Mouse (Mus musculus): Measurements from ENCODE around the gene Egfl6.
"Not testable (repeated sequence)": the region's sequence is repeated elsewhere in the genome, so short reads cannot be mapped to it uniquely, and the experiment has no call there.

Gene Egfl6

DNA sequence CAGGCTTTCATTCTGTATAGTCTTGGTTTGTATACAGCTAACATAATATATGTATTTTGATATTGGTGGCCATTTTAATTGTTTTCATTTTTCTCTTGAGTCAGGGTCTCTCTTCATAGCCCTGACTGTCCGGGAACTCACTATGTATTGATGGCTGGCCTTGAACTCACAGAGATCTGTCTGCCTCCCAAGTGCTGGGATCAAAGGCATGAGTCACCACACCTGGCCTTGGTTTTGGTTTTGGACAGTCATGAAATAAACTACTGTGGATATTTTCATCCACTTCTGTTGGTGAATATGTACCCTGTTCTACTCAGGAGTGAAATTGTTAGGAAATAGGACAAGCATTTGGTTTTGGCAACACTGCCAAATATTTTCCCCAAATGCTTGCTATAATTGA, 68.9 kb downstream of the Egfl6 start:
- DNase-seq (ENCODE audit: low read depth, low spot score) = no peak

DNA sequence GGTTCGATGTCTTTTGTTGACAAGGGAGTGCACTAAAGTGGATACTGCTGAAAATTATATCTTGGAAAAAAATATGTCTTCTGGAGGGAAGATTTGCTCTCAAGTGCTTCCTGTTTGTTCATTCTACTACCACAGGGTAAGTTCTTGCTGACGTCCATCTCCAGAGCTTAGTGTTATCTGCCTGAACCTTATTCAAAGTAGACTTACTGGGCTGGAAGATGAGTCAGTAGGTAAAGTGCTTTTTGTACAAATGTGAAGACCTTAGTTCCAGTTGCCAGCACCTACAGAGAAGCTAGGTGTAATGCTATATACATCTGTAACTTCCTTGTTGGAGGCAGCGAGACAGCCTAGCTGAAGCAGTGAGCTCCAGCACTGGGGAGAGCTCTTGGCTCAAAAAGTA, 69.6 kb downstream of the Egfl6 start:
- DNase-seq (ENCODE audit: low read depth, low spot score) = no peak

DNA sequence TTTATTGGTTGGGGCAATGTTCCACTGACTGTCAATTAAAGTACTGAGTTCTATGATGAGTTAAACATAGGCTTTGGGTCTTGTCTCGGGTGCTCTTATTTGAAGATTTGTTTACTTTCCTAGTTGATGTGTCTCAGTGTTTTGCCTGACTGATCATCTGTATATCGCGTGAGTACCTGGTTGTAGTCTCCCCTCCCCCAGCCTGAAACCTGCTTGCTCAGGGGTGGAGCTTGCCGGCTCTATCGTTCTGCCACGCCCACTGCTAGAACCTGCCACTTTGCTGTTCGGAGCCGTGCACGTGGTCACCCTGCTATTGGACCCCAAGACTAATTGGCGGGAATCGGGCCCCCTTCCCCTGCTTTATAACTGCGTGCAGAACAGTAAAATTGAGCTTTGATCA, 71.5 kb downstream of the Egfl6 start:
- DNase-seq (ENCODE audit: low read depth, low spot score) = not testable (repeated sequence)

DNA sequence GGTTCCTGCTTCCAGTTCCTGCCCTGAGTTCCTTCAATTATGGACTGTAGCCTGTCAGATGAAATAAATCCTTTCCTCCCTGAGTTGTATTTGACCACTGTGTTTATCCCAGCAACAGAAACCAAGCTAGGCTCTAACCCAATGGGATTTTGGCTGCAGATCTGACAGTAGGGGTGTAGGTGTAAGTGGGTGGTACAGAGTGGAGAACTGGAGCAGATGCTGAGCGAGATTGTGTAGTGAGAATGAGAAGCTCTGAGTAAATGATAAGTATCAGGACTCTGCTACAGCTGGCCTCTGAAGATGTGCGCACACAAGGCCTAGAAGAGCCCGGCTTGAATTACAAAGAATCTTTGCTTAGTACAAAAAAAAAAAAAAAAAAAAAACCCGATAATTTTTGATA, 73.4 kb downstream of the Egfl6 start:
- no peak for DNase-seq (ENCODE audit: low read depth, low spot score)

DNA sequence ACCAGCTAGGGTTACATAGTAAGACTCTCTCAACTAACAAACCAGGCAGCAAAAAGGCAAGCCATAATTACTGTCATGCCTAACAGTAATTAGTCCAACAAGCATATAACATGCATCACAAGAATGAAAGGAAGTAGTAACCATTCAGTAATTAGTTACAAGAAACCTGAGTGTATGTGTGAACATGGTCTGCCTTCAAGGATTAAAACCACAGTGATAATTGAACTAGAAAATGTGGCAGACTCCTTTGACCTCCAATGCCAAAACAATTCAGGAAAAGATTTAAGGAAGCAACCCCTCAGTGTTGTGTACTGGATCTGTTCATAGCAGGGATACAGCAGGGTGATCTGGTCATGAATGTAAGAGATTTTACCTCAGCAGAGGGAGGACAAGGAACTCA, 74.4 kb downstream of the Egfl6 start:
- DNase-seq (ENCODE audit: low read depth, low spot score) = no peak

DNA sequence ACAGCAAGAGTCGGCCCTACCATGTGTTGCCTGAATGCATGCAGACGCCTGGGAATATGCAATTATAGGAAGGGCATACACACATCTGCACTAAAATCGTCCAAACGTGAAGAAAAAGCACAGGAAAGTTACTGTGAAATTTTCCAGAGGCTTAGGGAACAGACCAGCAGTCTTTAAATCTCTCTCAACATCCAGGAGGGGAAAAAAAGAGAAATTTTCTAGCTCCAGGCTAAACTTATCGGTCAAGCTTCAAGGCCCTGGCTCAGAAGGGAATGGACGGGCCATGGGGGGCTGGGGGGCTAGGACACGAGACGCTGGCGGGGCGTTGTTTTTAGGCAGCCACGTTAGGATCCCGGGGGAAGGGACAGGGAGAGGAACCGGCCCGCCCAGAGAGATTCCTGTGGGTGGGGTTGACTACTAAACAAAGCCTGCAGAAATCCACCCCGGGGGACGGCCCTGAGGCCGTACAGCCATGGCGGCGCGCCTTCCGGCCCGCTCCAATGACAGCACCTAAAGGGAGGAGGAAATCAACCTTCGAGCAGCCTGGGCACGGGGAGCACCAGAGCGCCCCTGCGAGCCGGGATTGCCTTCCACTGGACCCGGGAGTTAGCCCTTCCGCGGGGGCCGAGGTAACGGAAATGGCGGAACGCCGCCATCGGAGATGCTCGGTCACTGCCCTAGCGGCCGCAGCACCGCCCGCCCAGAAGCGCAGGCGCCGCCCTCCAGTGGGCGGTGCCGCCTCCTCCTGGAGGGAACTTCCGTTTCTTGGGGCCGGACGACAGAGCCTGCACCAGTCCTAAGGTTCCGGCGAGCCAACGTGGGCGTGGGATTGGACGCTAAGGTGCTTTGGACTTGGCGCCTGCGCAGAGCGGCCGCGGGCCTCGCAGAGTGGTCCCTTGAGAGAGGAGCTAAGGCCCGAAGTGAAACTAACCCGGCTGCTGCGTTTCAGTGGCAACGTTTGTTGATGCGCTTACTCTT, 75.5 kb downstream of the Egfl6 start:
- DNase-seq (ENCODE audit: low read depth, low spot score) = peak; percentile 88

DNA sequence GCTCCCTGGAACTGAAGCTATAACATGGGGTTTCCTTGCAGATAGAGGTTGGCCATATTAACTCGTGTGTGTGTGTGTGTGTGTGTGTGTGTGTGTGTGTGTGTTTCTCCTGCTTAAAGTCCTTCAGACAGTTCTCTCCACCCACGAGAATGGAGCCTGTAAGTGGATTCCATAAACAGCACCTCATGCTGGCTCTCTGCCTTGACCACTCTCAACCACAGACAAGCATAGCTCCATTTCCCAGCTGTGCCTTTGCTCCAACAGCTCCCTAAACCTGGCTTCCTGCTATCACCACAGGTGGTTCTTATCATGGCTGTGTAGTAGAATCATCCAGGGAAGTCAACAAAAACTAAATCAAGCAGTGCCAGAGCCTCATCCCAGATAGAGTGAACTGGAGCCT, 81.1 kb downstream of the Egfl6 start:
- no peak for DNase-seq (ENCODE audit: low read depth, low spot score)

DNA sequence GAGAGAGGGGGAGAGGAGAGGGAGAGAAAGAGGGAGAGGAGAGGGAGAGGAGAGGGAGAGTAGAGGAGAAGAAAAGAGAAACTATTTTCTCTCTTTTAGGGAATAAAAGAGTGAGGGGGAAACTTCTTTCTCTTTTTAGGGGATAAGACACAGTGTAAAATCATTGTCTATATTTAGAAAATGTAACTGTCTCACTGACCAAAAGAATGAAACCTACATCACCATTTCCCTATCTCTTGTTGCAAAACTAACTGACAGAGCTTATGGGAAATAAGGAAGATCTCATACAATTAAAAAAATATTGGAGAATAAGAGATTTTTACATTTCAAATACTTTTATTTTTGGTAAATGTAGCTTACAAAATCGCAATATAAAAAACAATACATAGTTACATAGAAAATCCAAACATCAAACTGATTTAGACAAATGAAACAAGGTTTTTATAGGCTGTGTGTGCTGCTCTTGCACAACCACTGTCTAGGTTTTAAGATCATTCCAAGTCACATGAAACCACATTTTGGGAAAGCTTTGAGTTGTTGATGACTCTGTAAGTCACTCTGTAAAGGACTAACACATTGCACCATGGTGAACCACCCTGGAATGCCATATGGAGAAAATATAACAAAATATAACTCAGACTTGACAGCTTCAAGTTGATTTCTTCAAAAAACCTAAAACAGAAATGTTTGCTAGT, 85.9 kb downstream of the Egfl6 start:
- no peak for DNase-seq (ENCODE audit: low read depth, low spot score)

DNA sequence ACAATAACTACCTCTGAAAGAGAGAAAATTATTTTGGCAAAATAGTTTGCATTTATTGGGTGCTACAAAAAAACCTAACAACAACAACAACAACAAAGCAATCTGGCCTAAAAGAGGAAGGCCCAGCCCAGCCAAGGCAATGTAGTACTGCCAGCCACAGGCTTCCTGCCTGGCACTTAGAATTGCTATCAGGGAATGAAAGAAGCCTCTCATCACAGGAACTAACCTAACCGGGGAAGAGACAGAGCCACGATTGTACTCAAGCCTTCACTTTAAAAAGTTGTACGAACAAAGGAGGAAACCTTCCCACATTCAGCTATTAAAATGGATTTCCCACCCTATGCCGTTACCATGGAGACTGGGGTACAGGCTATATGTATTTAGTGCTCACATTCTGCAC, 87.7 kb downstream of the Egfl6 start:
- DNase-seq (ENCODE audit: low read depth, low spot score) = no peak

DNA sequence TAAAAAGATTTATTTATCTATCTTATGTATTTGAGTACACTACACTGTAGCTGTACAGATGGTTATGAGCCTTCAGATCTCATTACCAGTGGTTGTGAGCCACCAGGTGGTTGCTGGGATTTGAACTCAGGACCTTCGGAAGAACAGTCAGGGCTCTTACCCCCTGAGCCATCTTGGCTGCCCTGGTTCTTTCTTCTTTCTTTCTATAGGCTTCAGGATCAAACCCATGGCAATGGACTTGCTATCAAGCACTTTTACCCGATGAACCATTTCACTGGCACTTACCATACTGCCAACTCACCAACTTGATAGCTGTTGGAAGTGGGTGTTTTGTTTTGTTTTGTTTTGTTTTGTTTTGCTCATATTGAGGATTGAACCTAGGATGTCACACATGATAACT, 90.5 kb downstream of the Egfl6 start:
- no peak for DNase-seq (ENCODE audit: low read depth, low spot score)

DNA sequence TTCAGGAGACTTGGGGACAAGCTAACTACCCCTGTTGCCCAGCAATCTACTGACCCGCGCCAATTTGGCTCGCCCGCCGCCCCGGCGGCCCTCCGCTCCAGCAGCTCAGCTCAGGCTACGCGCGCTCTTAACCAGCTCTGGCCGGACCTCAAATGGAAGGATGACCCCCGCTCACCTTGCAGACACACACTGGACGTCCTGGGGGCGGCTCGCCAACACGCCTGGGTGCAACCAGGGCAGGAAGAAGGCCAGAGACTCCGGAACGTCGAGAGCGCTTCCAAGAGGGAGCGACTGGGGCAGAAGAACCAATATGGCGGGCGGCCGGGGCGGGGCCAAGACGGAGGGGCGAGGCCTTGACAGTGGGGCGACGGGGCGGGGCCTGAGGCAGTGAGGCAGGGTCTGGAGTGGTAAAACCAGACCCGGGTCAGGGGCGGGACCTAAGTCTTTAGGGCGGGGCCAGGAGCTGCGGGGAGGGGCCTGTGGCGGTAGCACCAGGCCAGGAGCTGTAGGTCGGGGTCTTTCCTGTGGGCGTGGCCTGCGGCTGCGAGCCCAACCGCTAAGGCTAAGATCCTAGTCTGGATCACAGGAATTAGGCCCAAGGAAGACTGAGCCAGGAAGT, 106.0 kb downstream of the Egfl6 start, which contains the start of gene Rab9:
Gene Rab9 (minus strand): TSS at position 503 of the 619 bp plus-strand sequence.
- DNase-seq (ENCODE audit: low read depth, low spot score) = peak; percentile 75

DNA sequence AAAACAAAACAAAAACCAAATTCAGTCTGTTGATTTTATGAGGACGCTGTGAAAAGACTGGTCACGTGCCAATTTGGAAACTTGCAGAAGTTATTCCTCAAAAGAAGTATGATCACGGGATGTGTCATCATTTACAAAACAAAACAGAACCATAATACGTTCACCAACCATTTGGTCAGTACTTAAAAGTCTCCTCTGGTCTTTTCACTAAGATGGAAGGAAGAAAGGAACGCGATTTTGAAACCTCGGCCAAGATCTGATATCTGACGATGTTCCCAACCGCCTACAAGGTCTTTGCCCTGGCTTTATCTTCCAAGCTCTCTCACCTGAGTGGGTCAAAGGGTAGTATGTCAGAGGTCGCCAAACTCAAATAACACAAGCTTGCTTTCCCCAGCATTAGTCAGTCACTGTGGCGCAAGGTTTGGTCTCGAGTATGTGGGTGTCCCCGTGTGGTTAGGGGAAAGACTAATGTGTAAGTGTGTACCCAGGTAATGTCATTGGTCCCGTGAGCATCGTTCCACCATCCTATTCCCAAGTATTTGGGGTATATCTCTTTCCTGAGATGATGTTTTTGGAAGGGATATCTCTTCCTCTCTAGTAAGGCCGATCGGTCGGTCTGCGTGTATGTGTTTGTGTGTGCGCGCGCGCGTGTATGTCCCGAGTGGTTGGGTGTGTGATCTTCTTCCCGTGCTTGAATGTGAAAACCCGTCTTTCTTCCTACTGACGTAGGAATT, 106.7 kb downstream of the Egfl6 start:
- no peak for DNase-seq (ENCODE audit: low read depth, low spot score)

DNA sequence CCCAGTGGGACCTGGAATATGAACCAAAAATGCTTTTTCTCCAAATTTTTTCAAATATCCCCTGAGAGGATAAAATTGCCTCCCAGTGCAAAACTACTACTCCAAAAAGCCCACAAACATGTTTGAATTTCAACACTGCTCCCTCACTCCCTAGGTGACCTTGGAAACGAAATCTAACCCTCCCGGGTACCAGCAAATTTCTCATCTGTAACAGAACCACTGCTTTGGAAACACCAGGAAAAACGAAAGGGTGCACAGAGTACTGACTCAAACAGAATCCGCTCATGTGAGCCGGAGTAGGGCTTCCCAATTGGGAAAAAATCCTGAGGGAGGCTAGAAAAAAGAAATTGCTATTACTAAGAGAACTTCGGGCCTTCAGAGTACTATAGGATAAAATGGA, 108.1 kb downstream of the Egfl6 start:
- no peak for DNase-seq (ENCODE audit: low read depth, low spot score)

Data from retina, postnatal 7 days (tissue).